Mouse (Mus musculus) left cerebral cortex, adult 18-20 months (tissue): ENCODE data around the gene Zfp263. TPM values are rescaled to one million over a fixed set of nuclear protein-coding genes. Genes with fewer than 3 reads are reported as not detected.
A peak's percentile ranks its signal among the peaks of the same experiment; 100 is the strongest.

Experiments
- DNase-seq, 2 experiments: peaks; one replicate each; pipeline ENCODE4 v3.0.0; 2021 to 2022; ENCODE audit warnings: low spot score in 2 of 2, mixed read lengths in 1 of 2
- long read RNA-seq, 2 experiments: library from polyadenylated mRNA; stranded (forward); transcript quantifications; one replicate each; pipeline ENCODE4 v2.0.0; 2021
- total RNA-seq, 2 experiments: library from RNA; stranded (reverse); gene quantifications; 2 replicates each; pipeline ENCODE4 v1.2.3; 2021

Zfp263 gene
- 10 to 100 TPM; 17.2 to 19.3 TPM for total RNA-seq
- long read RNA-seq, experiment 1, transcript Zfp263-201 (6 exons, 3,241 nt): major isoform, 6 of 8 reads
- long read RNA-seq, experiment 1, partial matches to known transcripts: 0 of 8 reads
- long read RNA-seq, experiment 1, other reads (novel, unspliced or antisense): 1 of 8 reads
- long read RNA-seq, experiment 2, transcript Zfp263-201 (6 exons, 3,241 nt): major isoform, 5 of 9 reads
- long read RNA-seq, experiment 2, partial matches to known transcripts: 3 of 9 reads
- long read RNA-seq, experiment 2, other reads (novel, unspliced or antisense): 1 of 9 reads

- peak; percentile 89 to 93 for DNase-seq
Measured at GRCm38 (mm10) chr16:3743503-3744185, at the start of gene Zfp263. Zfp263 (plus strand) TSS chr16:3744093.

GRCm38 (mm10) chr16:3699281-3699680 lies 44.6 kb upstream of the Zfp263 start:
- no peak for DNase-seq

DNA sequence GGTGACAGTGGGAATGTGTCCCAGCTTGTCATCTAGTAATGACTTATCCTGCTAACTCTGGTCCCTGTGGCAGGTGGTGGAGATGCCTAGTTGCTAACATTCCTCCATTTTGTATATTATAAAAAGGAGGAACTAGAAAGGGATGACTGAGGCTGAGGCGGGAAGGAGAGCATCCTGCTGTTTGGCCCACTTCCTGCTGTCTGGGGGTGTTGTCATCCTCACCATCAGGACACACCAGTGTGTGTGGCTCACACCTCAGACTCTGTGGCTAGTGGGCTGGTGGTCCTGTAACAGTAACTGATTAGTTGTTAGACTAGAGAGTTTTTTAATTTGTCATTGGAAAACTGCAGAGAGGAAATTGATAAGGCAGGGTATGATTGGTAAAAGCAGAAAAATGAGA lies 43.0 kb upstream of the Zfp263 start:
- no peak for DNase-seq

GRCm38 (mm10) chr16:3706680-3707079 lies 37.2 kb upstream of the Zfp263 start:
- DNase-seq: no peak

DNA sequence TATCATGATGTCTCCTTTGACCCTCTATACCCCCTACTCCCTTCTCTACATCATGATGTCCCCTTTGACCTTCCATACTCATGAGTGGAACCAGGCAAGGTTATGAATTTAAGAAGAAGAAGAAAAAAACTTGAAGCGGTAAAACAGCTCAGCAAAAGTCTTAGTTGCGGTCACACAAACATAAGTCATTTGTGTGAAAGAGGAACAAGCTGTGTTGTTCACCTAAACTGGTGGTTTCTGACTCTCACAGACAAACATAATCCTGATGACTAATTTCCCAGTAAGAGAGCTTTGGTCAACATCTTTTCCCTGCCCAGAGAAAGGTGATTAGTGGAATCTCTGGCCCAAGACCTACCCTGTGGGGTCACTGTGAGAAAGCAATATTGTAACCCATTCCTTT lies 29.2 kb upstream of the Zfp263 start:
- DNase-seq: no peak

DNA sequence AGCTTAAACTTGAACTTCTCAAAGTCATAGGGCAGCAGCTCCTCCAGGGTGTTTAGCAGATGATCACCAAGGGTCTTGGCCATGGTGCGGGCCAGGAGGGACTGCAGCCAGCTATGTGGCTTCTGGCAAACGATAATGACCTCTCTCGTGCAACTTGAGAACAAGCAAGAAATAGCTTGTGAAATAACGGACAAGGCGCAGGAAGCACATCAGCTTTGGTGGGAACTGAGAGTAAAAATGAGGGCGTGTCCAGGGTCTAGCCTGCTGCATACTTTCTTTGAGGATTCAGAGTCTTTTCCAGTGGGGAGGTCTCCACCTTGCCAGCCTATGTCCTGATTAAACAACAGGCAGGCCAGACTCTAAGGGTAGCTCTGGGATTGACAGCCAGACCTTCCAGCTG lies 25.9 kb upstream of the Zfp263 start, which contains the start of gene Mefv:
Mefv (minus strand) TSS at position 118 of the 400 bp plus-strand sequence.
- no peak for DNase-seq

DNA sequence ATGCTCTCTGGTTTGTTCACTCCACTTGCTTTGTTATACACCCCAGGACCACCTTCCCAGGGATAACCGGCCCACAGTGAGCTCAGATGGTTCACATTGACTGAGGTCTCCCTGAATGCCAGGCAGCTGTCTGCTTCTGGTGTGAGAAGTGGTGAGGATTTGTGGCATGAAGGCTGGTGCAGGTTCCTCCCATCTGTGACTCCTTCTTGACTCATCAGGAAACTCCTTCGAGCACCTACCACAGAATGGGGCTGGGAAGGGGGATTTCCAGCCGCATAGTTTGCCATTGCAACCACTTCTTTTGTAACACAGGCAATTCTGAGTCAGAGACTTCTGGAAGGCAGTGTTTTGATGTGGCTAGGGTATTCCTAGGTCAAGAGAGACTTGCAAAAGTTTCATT lies 20.7 kb upstream of the Zfp263 start:
- no peak for DNase-seq

- no peak for DNase-seq
Measured at GRCm38 (mm10) chr16:3727980-3728720, 15.7 kb upstream of the Zfp263 start.

DNA sequence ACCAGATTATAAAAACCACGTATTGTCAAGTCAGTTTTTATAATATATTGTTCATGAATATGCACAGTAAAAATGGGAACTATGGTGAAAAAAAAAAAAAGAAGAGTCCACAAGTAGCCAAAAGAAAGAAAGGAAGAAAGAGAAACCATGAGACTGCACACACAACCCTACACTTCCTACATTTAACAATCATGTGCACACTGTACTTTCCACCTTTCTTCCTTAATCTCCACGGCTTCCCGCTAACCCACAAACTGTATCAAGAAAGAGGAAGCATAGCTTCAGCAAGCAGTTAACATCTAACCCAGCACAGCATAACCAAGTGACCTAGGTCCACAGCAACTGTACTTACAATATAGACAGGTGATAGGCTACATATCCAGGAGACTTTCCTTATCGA lies 11.3 kb upstream of the Zfp263 start:
- no peak for DNase-seq

DNA sequence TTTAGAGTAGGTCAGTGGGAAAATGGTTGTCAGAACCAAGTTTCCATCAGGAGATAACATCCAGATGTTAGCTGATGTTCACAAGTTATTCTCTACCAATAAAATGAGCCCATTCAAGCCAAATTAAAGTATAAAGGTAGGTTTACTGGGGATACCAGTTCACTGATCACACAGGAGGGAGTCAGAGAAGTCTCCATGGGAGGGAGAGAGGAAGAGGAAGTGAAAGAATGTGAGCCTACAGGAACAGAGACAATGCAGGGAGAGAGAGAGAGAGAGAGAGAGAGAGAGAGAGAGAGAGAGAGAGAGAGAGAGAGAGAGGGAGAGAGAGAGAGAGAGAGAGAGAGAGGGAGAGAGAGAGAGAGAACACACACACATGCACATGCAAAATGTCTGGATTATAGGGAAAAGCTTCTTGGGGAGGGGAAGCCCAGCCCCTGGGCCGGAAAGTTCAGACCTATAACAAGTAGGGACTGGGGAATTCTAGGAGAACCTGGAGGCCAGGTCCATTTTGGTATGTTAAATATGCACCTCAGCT lies 10.6 kb upstream of the Zfp263 start:
- DNase-seq: no peak

- no peak for DNase-seq
Measured at GRCm38 (mm10) chr16:3742466-3742865, 1.4 kb upstream of the Zfp263 start.

- no peak for DNase-seq
Measured at GRCm38 (mm10) chr16:3744186-3744700, 350 bp downstream of the Zfp263 start.

- DNase-seq: no peak
Measured at GRCm38 (mm10) chr16:3745656-3746055, 1.8 kb downstream of the Zfp263 start.

DNA sequence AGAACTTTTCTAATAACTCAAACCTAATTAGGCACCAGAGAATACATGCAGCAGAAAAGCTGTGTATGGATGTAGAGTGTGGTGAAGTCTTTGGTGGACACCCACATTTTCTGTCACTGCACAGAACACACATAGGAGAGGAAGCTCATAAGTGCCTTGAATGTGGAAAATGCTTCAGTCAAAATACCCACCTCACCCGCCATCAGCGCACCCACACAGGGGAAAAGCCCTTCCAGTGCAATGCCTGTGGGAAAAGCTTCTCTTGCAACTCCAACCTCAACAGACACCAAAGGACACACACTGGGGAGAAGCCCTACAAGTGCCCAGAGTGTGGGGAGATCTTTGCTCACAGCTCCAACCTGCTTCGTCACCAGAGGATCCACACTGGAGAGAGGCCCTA lies 5.1 kb downstream of the Zfp263 start:
- DNase-seq: no peak

GRCm38 (mm10) chr16:3771603-3772002 lies 27.7 kb downstream of the Zfp263 start:
- no peak for DNase-seq

GRCm38 (mm10) chr16:3776365-3776764 lies 32.5 kb downstream of the Zfp263 start:
- DNase-seq: no peak

DNA sequence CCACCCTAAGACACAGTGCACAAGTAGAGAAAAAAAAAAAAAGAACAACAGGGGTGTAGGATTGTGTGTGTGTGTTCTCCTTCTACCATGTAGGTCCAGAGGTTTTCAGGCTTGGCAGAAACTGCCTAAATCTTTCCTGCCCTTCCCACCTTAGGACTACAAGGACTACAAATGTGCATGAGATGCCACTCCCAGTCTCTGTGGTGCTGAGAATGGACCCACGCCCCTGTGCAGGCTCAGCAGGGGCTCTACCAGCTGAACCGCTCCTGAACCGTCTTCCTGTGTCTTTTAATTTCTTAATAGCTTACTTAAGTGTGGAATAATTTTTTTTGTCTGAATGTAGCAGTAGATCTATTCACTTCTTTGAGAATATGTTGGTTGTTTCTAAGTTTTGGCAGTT lies 34.1 kb downstream of the Zfp263 start:
- no peak for DNase-seq

GRCm38 (mm10) chr16:3781237-3781636 lies 37.3 kb downstream of the Zfp263 start:
- no peak for DNase-seq

- DNase-seq: no peak
Measured at GRCm38 (mm10) chr16:3788394-3788793, 44.5 kb downstream of the Zfp263 start.
